Mouse (Mus musculus) MEL (cell line): ENCODE results near the gene Cul4a.

Experiments
- CHD1 ChIP-seq: IDR thresholded peaks from 2 replicates; pipeline ENCODE4 v1.6.1; 2012; ENCODE audit warnings: low read depth, mild to moderate bottlenecking, inconsistent platforms, low read length, improper control_type of control experiment
- CHD2 ChIP-seq: IDR thresholded peaks from 2 replicates; pipeline ENCODE4 v1.6.1; 2011; ENCODE audit warnings: low read length, improper control_type of control experiment
- CTCF ChIP-seq, 3 experiments: IDR thresholded peaks in 2 of 3; conservative IDR thresholded peaks in 1 of 3; 2 replicates each; pipeline ENCODE4 v1.5.1; 2011 to 2012; ENCODE audit warnings: low read length in 3 of 3, low read depth in 2 of 3, mild to moderate bottlenecking in 2 of 3, improper control_type of control experiment in 1 of 3, inconsistent platforms in 1 of 3, mixed read lengths in 1 of 3, moderate library complexity in 1 of 3; ENCODE audit not compliant: control insufficient read depth in 1 of 3, insufficient read depth in 1 of 3, poor library complexity in 1 of 3, severe bottlenecking in 1 of 3
- MAFK ChIP-seq: IDR thresholded peaks from 2 replicates; pipeline ENCODE4 v1.6.1; 2011; ENCODE audit warnings: low read depth, mild to moderate bottlenecking, low read length, improper control_type of control experiment, borderline replicate concordance
- MAX ChIP-seq: IDR thresholded peaks from 2 replicates; pipeline ENCODE4 v1.6.1; 2011; ENCODE audit warnings: low read length, improper control_type of control experiment
- NRF1 ChIP-seq: IDR thresholded peaks from 2 replicates; pipeline ENCODE4 v1.6.1; 2014; ENCODE audit warnings: low read depth, mild to moderate bottlenecking, inconsistent platforms, low read length, improper control_type of control experiment, moderate library complexity; ENCODE audit not compliant: poor library complexity, insufficient read depth, severe bottlenecking
- POLR2A ChIP-seq, 2 experiments: IDR thresholded peaks; 2 replicates each; pipeline ENCODE4 v1.6.1; 2011 to 2012; ENCODE audit warnings: low read length in 2 of 2, mild to moderate bottlenecking in 2 of 2, control low read depth in 1 of 2, improper control_type of control experiment in 1 of 2, low read depth in 1 of 2, moderate library complexity in 1 of 2; ENCODE audit not compliant: control insufficient read depth in 1 of 2, insufficient read depth in 1 of 2, poor library complexity in 1 of 2
- TAL1 ChIP-seq: IDR thresholded peaks from 2 replicates; pipeline ENCODE4 v1.6.1; 2012; ENCODE audit warnings: mild to moderate bottlenecking, inconsistent platforms, low read length, moderate library complexity, mixed read lengths
- ZKSCAN1 ChIP-seq: IDR thresholded peaks from 2 replicates; pipeline ENCODE4 v1.6.1; 2012; ENCODE audit warnings: low read depth, mild to moderate bottlenecking, inconsistent platforms, low read length, improper control_type of control experiment, moderate library complexity
- ZNF384 ChIP-seq: IDR thresholded peaks from 2 replicates; pipeline ENCODE4 v1.6.1; 2012; ENCODE audit warnings: low read depth, mild to moderate bottlenecking, inconsistent platforms, low read length, improper control_type of control experiment

DNA sequence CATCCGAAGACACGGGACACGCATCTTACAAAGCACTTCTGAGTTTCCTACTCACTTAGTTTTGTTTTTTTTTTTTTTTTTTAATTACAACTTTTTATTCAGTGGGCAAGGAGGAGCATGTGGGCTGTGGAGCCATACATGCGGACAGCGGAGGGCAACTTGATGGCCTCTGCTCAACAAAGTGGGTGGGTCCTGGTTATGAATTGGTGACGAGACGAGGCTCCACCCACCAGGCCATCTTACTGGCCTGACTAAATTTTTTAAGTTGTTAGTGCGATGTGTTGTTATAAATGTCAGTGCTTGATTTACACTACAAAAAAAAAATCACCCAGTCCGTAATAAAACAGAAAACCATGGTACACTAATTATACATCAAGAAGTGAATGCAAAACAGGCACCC lies 75.0 kb downstream of the Cul4a start:
- TF ChIP-seq NRF1: no peak
- no peak for TF ChIP-seq ZKSCAN1
- no peak for TF ChIP-seq CHD2
- TF ChIP-seq TAL1: no peak
- TF ChIP-seq CHD1: no peak
- no peak for TF ChIP-seq ZNF384
- no peak for TF ChIP-seq POLR2A (IDR thresholded peaks at IDR 0.05; ENCODE audit: control insufficient read depth in 1 of 2, insufficient read depth in 1 of 2, low read depth in 1 of 2, low read length in 2 of 2, poor library complexity in 1 of 2)
- no peak for TF ChIP-seq CTCF (IDR thresholded peaks at IDR 0.05 in 2 of 3, conservative IDR thresholded peaks at IDR 0.05 in 1 of 3; ENCODE audit: control insufficient read depth in 1 of 3, insufficient read depth in 1 of 3, low read depth in 2 of 3, low read length in 3 of 3, poor library complexity in 1 of 3, severe bottlenecking in 1 of 3)
- no peak for TF ChIP-seq MAX
- no peak for TF ChIP-seq MAFK
